Mouse (Mus musculus) ES-Bruce4 (cell line): ENCODE data around the gene Hoxd10.

Experiments
- CTCF ChIP-seq: IDR thresholded peaks from one replicate; pipeline ENCODE4 v1.8.1; 2011; ENCODE audit warnings: low read depth, low read length
- EP300 ChIP-seq: IDR thresholded peaks from 2 replicates; pipeline ENCODE4 v1.6.1; 2011; ENCODE audit warnings: low read depth, low read length; ENCODE audit not compliant: insufficient read depth
- POLR2A ChIP-seq: IDR thresholded peaks from one replicate; pipeline ENCODE4 v1.8.1; 2011; ENCODE audit warnings: low read length; ENCODE audit not compliant: insufficient read depth

DNA sequence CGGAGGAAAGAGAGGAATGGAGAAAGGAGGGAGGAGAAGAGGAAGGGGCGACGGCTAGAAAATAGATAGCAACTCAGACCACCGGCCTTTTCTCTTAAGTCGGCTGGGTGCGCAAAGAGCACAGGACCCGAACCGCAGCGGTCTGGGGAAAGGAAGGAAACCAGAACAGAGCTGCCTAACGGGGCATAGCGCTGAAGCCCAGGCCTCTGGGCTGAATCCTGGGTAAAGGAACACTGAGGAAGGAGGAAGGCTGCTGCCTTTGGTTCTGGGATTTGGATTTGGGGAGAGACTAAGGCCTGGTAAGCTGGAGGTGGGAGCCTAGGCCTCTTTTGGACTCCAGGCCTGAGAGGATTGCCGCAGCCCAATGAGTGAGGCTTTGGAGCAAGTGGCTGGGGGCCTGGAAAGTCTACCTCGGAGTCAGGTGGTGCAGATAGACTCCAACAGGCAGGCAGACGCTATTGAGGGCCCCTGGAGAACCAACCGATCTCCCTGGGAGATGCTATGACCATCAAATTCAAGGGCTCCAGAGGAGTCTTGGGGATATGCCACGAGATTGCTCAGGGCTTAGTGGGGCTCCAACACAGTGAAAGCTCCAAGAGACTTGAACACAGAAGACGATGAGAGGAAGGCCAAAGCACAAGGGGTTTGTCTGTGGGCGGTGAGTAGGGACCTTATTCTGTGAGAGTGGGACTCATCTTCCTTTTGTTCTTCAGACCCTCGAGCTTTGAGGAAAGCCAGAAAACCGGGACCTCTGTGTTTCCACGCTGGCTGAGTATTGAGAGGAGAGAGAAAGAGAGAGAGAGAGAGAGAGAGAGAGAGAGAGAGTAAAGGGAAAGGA lies 10.9 kb upstream of the Hoxd10 start:
- no peak for TF ChIP-seq CTCF
- no peak for TF ChIP-seq POLR2A
- no peak for TF ChIP-seq EP300
